Mouse (Mus musculus) embryonic stem cell, embryonic (primary cell): ENCODE data around the gene Serpinh1.

ENCODE experiments used
- CTCF ChIA-PET, 4 experiments: fragments of 300-600 bp in 2 of 4; fragments of 350-600 bp in 2 of 4; sonication (Branson Sonifier 250); formaldehyde crosslinking; loops; one replicate each; lab custom pipeline; 2022; ENCODE audit warnings: inconsistent platforms in 2 of 4; lab: Charles Lee
- POLR2A ChIA-PET, 4 experiments: fragments of 300-600 bp in 2 of 4; fragments of 350-600 bp in 2 of 4; sonication (Branson Sonifier 250); formaldehyde crosslinking; loops; one replicate each; lab custom pipeline; 2022; ENCODE audit warnings: antibody characterized with exemption in 4 of 4, inconsistent platforms in 1 of 4; lab: Charles Lee

Serpinh1 gene

DNA sequence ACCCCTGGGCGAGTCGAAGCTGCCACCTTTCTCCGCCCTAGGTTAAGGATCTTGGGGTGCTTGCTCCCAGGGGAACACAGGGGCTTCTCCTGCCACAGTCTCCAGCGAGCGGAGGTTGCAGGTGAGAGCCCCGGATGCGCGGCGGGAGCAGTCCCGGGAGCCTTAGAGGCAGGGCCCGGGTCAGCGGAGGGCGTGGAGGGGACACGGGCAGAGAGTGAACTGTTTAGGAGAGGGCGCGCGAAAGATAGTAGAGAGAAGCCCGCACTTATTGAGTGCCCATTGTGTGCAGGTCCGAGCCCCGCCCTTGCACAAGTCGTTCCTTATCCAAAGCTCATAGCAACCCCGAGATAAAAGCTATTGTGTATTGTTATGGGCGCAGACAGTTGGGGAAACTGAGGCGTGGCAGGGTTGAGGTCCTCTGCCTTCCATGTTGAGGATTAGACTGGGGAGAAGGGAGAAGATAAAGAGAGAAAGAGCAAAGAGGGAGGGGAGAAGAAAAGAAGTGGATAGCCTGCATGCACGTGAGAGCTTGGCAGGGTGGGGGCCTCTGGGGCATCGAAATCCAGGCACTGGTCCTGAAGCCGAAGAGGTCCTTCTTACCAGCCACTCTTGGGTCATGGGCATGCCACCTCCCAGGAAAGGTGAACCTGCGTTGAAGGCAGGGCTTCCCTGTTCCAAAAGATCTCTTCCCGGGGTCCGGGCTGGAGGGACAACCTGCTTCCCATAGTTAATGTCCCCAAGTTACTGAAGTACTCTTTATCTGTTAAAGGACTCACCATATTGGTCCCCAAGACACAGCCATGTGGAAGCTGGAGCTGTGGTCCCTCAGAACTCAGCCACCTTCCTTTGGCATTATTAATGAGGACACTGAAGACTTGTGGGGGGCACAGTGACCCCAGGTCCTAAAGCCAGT lies 29.3 kb upstream of the Serpinh1 start:
- POLR2A ChIA-PET, result interaction anchor here in 3 of 4 experiments (0.6 to 2.6 kb wide), 26 partner anchors 8 to 606 kb away, joined by 3 to 12 read pairs (median 4); partner anchors contain the start of genes Rps3 (in 1 of the 3) and Uvrag (in 1 of the 3)
- CTCF ChIA-PET, result interaction anchor here in 3 of 4 experiments (0.7 to 2.1 kb wide), 9 partner anchors 11 to 208 kb away, joined by 3 to 9 read pairs (median 3); no protein-coding TSS in a partner anchor

DNA sequence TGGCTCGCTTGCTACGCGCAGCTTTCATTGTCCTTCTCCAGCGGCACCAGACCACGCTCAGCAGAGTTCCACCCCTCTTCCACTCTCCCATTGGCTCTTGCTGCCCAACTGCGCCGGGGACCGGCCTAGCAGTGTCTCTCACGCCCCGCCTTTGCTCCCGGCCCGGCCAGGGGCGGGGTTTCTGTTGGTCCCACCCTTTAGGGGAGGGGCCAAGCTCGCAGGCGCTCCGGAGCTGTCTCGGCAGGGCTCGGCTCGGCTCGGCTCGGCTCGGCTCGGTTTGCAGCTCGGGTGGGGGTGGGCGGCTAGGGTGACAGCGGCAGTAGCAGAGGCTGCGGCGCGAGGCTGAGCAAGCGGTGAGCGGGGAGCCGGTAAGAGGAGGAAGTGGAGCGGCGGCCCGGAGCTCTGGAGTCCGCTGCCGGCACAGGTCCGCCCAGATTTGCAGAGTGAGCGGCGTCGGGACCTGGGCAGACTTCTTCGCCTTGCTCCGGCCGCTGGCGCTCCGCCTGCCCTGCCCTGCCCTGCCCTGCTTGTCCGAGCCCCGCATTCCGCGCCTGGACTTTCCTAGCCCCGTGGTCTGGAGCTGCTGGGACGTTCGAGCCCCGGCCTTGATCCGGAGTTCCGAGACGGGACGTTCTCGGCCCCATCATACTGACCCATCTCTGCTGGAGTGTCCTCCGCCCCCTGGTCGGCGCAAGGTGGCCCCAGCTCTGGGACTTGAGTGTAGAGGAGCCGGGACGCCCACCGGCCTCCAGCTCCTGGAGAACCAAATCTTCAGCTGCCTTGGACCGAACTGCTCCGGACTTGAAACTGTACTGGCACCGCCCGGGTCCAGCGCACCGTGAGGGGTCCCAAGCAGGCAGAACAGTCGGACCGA lies 28.4 kb upstream of the Serpinh1 start, which contains the start of gene Gdpd5:
TSS of gene Gdpd5 (plus strand) at position 201 of the 874 bp plus-strand sequence.
- ChIA-PET POLR2A (interaction anchor here (0.5 to 2.6 kb wide), 44 partner anchors 9 to 607 kb away, joined by 3 to 12 read pairs (median 4); partner anchors contain the start of genes Rps3 (in 1 of the 4) and Uvrag (in 1 of the 4)), CTCF (interaction anchor here (0.5 to 2.1 kb wide), 28 partner anchors 10 to 278 kb away, joined by 3 to 13 read pairs (median 4); partner anchors contain the start of gene Map6 (in 1 of the 4))

DNA sequence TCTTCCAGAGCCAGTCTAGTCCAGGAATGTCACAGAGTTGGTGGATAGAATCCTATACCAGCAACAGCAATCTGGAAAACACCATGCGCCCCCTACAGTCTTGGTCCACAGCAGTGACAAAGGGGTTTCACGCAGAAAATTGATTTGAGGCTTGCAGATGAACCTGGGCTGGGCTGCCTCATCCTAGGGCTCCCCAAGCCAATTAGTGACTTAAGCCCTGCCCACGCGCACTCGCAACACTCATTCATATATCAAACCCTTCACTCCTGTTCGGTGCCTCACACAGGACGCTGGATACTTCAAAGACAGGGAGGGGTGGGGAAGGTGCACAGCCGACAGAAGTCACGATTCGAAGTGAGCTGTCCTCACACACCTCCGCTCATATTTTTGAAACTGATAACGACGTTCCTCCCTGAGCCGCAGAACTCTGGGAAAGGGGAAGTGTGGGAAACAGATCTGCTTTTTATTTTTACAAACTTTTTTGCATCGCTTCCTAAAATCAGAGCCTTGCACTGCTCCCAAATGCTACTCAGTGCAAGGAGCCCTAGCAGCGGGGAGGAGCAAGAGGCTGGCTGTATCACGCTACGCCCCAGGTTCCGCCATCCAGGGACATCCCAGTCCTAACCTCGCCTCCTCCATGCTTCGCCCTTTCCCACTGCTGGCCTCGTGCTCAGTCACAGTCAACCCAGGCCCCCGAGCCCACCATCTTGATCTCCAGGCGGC lies 27.6 kb upstream of the Serpinh1 start:
- POLR2A ChIA-PET, result interaction anchor here (0.5 to 2.6 kb wide), 34 partner anchors 10 to 608 kb away, joined by 3 to 12 read pairs (median 4); partner anchors contain the start of gene Rps3 (in 1 of the 4)

DNA sequence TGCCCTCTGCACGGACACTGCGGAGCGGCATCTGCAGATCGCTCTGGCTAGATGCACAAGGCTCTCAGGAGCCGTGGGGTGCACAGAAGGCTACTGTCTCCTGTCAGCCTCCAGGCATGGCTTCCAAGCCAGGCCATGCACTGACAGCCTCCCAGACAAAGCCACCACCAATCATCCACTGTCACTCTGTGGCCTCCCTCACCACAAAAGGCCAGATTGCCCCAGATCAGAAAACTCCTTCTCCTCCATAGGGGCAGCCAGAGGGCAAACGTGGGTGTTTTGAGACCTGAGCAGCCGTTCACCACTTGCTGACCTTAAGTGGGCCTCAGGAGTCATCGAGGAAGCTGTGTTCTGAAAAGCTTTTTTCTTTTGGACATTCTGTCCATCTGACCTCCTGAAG lies 25.8 kb upstream of the Serpinh1 start:
- ChIA-PET CTCF (interaction anchor here in 1 of 4 experiments (1.0 to 1.4 kb wide), 2 partner anchors 72 to 93 kb away, joined by 3 read pairs; no protein-coding TSS in a partner anchor), POLR2A (interaction anchor here in 2 of 4 experiments (0.6 to 0.8 kb wide), 2 partner anchors 9 to 19 kb away, joined by 4 to 6 read pairs; no protein-coding TSS in a partner anchor)

More for the DNA sequence above, 27.6 kb upstream of the Serpinh1 start:
- CTCF ChIA-PET, result interaction anchor here (0.5 to 2.1 kb wide), 24 partner anchors 9 to 1482 kb away, joined by 3 to 13 read pairs (median 4); partner anchors contain the start of gene Map6 (in 1 of the 4)

DNA sequence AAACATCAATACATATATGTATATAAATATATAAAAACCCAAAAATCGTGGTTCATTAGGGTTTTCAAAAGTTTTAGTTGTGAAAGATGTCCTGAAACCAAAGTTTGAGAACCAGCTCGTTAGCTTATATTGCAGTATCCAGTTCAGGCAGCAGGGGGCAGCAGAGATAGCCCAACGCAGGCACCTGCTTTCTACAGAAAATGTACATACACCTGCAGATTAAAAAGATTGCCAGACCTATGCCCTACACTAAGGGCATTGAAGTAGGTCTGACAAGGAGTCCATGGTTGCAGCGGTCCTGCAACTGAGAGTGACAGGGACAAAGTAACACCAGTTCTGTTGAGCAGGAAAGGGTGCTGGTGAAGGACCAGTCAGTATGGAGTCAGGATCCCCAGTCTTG lies 22.4 kb upstream of the Serpinh1 start:
- CTCF ChIA-PET, result interaction anchor here (0.6 to 3.4 kb wide), 92 partner anchors 8 to 1533 kb away, joined by 3 to 34 read pairs (median 4); partner anchors contain the start of gene Serpinh1 (in 2 of the 4)
- POLR2A ChIA-PET, result interaction anchor here in 3 of 4 experiments (0.6 to 2.0 kb wide), 11 partner anchors 9 to 106 kb away, joined by 3 to 8 read pairs (median 4); no protein-coding TSS in a partner anchor

DNA sequence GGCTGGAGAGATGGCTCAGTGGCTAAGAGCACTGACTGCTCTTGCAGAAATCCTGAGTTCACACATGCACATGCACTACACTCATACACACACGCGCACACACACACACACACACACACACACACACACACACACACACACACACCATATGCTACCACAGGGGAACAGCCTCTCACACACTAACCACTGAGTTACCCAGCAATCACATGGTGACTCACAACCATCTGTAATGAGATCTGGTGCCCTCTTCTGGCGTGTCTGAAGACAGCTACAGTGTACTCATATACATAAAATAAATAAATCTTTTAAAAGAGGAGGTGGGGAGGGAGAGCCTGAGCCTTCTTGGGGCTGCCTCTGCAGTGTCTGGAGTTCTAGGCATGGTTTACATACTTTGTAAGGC lies 21.3 kb upstream of the Serpinh1 start:
- ChIA-PET POLR2A (interaction anchor here in 3 of 4 experiments (0.7 to 2.0 kb wide), 7 partner anchors 18 to 536 kb away, joined by 3 to 8 read pairs (median 4); no protein-coding TSS in a partner anchor), CTCF (interaction anchor here (0.6 to 3.4 kb wide), 54 partner anchors 8 to 933 kb away, joined by 3 to 34 read pairs (median 5); partner anchors contain the start of gene Serpinh1 (in 2 of the 4))

DNA sequence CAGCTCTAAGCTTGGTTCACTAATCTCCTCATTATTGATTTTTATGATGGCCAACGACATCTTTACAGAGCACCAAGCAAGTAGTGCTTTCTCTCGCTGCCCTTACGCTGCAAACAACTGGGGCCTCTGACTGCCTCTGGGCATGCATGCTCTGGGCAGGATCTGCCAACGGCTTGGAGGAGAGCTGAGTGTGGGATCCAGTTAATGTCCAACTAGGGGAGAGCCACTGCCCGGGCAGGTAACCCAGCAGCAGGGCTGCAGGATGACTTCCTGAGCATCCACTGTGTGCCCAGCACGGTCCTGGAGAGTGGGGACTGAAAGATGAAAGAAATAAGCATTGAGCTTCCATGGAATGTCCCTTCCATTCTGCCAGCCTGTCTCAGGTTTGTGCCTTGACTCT lies 13.7 kb upstream of the Serpinh1 start:
- ChIA-PET POLR2A (interaction anchor here in 3 of 4 experiments (0.5 to 2.3 kb wide), 4 partner anchors 8 to 225 kb away, joined by 3 to 5 read pairs (median 4); partner anchors contain the start of genes Serpinh1 (in 1 of the 3) and Uvrag (in 1 of the 3)), CTCF (interaction anchor here (0.6 to 4.7 kb wide), 13 partner anchors 8 to 243 kb away, joined by 3 to 81 read pairs (median 5); no protein-coding TSS in a partner anchor)

DNA sequence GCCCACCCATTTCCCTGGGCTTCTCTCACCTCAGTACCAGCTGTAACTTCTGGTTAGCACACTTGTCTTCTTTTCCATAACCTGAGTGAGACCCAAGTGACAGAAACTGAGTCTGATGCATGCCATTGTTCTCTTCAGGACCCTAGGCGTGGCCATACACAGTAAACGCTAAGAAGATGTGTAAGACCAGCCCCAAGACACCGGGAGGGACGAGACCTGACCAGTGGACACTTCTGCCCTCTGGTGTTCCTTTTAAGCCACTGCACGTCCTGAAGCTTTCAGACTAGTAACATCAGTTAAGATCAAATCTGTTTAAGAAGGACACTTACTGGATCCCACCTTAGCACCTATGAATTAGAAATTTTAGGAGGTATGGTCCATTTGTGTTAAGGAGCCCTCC lies 12.0 kb upstream of the Serpinh1 start:
- CTCF ChIA-PET, result interaction anchor here (0.5 to 4.7 kb wide), 48 partner anchors 9 to 564 kb away, joined by 3 to 81 read pairs (median 5); partner anchors contain the start of genes Gdpd5 (in 3 of the 4) and Serpinh1 (in 2 of the 4)
- POLR2A ChIA-PET, result interaction anchor here in 2 of 4 experiments (0.6 to 2.3 kb wide), 11 partner anchors 9 to 116 kb away, joined by 3 to 5 read pairs (median 4); partner anchors contain the start of gene Serpinh1 (in 1 of the 2)

DNA sequence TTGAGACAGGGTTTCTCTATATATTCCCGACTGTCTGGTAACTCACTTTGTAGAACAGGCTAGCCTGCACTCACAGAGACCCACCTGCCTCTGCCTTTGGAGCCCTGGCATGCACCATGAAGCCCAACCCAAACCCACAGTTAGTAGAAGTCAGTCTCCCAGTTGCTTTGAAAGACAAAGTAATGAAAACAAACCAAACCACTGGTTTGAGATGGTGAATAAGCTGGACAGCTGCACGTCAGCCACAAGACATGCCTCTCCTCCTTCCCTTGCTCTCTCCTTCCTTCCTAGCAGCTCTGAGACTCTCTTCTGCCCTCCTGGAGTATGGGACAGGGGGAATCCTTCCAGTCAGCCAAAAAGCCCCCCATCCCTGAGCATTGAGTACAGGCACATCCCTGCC lies 9.1 kb upstream of the Serpinh1 start:
- CTCF ChIA-PET, result interaction anchor here in 1 of 4 experiments (0.7 kb wide), 1 partner anchor 254 kb away, joined by 3 read pairs; no protein-coding TSS in a partner anchor
- POLR2A ChIA-PET, result no interaction called here

DNA sequence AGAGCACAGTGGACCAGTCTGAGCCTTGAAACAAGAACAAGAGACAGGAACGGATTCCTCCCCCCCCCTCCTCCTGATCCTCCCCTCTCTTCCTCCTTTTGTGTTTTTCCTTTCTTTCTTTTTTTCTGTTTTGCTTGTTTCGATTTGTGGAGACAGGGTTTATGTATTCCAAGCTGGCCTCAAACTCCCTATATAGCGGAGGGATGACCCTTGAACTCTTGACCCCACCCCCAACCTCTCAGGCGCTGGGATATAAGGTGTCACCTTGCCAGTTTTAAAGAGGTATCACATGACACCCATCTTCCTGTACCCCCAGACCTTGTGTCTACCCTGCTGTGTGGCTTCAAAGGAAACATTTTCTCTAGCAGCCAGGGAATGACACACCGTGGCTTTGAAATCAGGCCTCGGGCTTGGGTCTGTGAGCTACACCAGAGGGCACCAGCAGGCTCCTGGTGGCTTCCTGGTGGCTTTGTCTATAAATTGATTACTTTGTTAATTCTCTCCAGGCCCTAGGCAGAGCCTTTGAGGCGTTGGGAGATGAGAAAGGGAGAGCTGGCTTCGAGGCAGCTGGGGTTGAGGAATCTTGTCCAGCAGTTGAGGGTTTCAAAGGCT lies 7.9 kb upstream of the Serpinh1 start:
- POLR2A ChIA-PET, result interaction anchor here (0.5 to 3.3 kb wide), 43 partner anchors 8 to 1113 kb away, joined by 3 to 20 read pairs (median 4); partner anchors contain the start of genes Gdpd5 (in 2 of the 4), Uvrag (in 2 of the 4), Dgat2 (in 1 of the 4) and Rps3 (in 1 of the 4)

DNA sequence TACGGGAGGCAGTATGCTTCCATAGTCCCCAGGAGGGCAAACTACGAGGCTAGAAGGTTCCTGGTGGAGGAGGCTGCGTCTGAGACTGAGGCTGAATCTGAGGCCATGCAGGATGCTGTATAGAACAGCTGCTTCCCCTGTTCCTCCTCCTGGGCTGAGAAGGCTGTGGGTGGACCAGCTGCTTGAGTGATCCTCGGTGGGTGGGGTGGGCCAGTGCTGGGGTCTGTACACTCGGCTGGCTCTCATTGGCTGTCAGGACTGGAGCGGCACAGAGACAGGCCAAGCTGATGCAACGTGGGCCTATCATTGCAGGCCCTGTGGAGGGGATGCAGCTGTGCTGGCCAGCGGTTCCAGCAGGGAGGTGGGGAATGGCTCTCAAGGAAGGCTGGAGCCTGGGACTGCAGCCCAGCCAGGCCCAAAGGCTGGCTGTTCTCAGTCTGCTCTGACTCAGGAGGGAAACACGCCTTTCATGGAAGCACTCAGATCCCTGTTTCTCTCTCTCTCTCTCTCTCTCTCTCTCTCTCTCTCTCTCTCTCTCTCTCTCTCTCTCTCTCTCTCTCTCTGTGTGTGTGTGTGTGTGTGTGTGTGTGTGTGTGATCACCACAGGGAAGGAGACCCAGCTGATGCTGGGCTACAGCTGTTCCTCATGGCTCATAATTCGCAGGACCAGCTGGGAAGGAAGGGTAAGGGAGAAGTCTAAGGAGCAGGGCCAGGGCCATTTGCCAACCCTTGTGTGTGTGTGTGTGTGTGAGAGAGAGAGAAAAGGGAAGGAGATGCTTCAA lies 7.2 kb upstream of the Serpinh1 start:
- ChIA-PET POLR2A (interaction anchor here (0.6 to 3.3 kb wide), 43 partner anchors 8 to 1059 kb away, joined by 3 to 20 read pairs (median 4); partner anchors contain the start of genes Gdpd5 (in 3 of the 4), Dgat2 (in 1 of the 4), Rps3 (in 1 of the 4) and Serpinh1 (in 1 of the 4)), CTCF (interaction anchor here (0.5 to 1.9 kb wide), 16 partner anchors 14 to 1556 kb away, joined by 3 to 11 read pairs (median 4); no protein-coding TSS in a partner anchor)

More for the DNA sequence above, 7.9 kb upstream of the Serpinh1 start:
- CTCF ChIA-PET, result interaction anchor here (0.6 to 1.9 kb wide), 14 partner anchors 15 to 1556 kb away, joined by 3 to 11 read pairs (median 4); no protein-coding TSS in a partner anchor

DNA sequence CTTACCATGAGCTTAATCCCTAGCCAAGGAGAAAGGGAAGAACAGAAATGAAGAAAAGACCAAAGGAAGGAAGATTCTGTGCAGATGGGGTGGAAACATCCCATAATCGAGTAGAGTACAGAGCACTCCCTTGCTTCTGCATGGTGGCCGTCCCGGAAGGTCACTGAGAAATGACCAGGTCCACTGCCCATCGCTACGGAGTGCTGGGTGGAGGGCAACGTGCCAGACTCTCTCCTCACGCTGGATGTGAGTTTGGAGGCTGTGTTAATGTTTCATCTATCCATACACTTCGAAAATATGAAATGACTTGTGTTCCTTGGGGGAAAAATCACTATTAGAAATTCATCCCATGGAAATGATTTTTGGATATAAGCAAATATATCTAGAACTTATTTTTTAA lies 5.3 kb upstream of the Serpinh1 start:
- POLR2A ChIA-PET, result interaction anchor here in 2 of 4 experiments (0.7 to 3.3 kb wide), 5 partner anchors 12 to 118 kb away, joined by 3 to 16 read pairs (median 3); no protein-coding TSS in a partner anchor

DNA sequence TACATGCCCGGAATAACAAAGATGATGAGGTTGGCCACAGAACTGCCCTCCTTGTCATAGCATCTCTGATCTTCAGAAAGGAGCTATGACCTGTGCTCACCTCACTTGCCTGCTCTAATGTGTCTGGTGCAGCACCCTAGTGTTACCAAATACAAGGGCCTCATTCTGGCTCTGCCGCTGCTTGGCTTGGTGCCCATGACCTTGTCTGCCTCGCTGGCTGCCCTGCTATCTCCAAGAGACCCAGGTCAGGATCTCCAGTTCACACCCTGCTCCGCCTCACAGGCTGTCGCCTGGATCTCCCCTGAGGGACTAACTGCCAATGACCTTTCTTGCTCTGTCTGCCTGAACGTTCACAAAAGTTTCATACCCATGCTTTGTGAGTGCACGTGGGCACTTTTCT lies 4.2 kb upstream of the Serpinh1 start:
- CTCF ChIA-PET, result interaction anchor here in 3 of 4 experiments (1.1 to 2.7 kb wide), 5 partner anchors 8 to 206 kb away, joined by 4 to 9 read pairs (median 8); no protein-coding TSS in a partner anchor
- POLR2A ChIA-PET, result interaction anchor here in 2 of 4 experiments (1.4 to 2.0 kb wide), 5 partner anchors 24 to 175 kb away, joined by 3 to 7 read pairs (median 5); partner anchors contain the start of gene Map6 (in 1 of the 2)

More for the DNA sequence above, 5.3 kb upstream of the Serpinh1 start:
- CTCF ChIA-PET, result interaction anchor here in 3 of 4 experiments (0.8 to 1.5 kb wide), 5 partner anchors 17 to 134 kb away, joined by 3 to 9 read pairs (median 4); no protein-coding TSS in a partner anchor
